Mouse (Mus musculus) heart, postnatal 36 days (tissue): ENCODE results near the gene Cds1. TPM values are rescaled to one million over a fixed set of nuclear protein-coding genes. Genes with fewer than 3 reads are reported as not detected.

Experiments
- DNase-seq, 2 experiments: peaks; one replicate each; pipeline ENCODE4 v3.0.0; 2021 to 2022
- intact Hi-C: fragments of 180-260 bp; cut with DNase I; formaldehyde crosslinking; loops from one replicate; pipeline ENCODE4 v1.15.1; 2025
- total RNA-seq, 2 experiments: library from RNA; stranded (reverse); gene quantifications; 2 replicates each; pipeline ENCODE4 v1.2.3; 2021

Cds1 gene
- total RNA-seq, 2 experiments from 2014 or later, result 11.7 to 17.7 TPM

DNA sequence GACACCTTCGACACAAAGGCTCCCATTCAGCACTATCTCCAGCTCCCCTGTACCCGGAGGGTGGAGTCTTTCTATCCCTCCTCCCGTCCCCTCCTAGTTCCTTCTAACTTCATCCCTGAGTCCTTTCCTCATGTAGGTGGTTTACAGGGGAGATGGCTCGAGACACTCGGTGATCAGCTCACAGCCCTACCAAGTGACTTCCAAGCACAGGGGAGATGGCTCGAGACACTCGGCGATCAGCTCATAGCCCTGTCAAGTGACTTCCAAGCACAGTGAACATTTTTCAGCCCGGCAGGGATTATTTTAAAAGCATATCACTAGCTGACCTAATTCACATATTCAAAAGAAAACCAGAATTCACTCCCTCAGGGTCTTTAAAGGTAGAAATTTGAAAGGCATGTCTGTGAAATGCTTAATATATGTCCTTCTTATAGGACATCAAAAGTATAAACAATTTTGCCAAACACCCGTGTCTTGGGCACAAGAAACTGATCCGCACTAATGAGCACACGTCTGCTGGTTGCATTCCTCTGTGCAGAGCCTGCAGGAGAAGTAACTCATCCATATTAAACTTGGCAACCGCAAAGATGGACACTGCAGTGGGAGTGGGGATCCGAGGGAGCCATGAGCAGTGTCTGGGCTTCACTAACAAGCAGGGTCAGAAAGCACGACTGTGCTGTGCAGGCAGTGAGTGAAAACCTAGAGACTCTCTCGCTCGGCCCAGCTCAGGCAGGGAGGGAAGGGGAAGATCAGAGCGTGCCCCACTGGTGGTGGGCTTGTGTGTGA lies 97.0 kb downstream of the Cds1 start:
- intact Hi-C loops, result no loop called here
- DNase-seq, result no peak

DNA sequence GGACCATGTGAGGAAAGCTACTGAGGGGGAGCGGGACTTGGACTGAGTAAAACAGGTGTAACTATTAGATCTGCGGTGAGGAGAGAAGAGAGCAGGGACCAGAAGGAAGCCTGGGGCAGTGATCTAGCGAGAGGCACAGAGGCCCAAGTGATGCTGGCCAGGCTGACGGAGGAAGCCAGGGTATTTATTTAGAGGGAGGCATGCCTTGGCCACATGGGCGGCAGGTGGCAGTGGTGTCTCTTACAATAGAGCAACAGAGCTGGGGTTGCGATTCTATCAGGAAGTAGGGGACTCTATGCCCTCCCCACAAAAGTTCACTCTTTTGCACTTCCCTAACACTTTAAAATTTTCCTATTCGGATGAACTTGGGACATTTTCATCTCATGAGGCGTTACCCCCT lies 97.7 kb downstream of the Cds1 start:
- no peak for DNase-seq
- intact Hi-C loops, result no loop called here

DNA sequence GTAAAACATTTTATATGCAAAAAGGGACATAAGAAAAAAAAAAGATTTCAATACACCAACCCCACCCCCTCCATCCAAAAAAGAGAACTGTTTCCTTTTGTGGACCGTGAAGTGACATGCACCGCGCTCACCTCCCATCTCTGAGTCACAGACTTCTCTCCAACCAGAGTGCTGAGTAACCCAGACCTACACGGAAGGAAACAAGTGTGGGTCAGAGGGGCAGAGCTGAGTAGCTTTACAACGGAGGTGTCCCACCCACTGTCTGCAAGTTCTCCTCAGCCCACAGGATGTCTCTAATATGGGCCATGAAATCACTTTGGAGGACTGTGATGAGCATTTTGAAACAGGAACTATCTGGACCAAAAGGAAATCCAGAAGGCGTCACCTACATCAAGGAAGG lies 99.0 kb downstream of the Cds1 start:
- no peak for DNase-seq
- intact Hi-C loops, result no loop called here

DNA sequence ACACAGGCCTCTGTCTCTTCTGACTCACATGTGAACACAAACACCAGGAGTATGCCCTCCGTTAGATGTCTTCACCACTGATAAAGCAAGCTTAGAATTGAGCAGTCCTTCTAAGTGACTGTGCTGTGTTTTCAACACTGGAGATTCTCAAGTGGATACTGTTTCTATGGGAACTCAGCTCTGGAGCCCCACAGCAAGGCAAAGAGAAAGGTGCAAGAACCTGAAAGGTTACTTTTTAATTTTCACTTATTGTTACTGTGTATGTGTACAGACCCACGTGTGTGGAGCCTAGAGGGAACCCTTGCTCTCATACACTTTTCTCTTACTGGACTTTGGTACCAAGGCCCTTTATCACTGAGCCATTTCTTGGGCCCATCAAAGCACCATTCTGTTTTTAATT lies 101.8 kb downstream of the Cds1 start:
- intact Hi-C loops, result no loop called here
- no peak for DNase-seq

Other genes with a start within 250 kb of the Cds1 start
- under 1 TPM in 1 of 2 experiments, not detected in 1; 0.11 TPM for gene Nkx6-1, start 100.1 kb upstream of the Cds1 start, total RNA-seq